Mouse (Mus musculus): ENCODE data around the gene Ccnt1. TPM values are rescaled to one million over a fixed set of nuclear protein-coding genes. Genes with fewer than 3 reads are reported as not detected.
A peak's percentile ranks its signal among the peaks of the same experiment; 100 is the strongest.

Ccnt1 gene
- polyA plus RNA-seq, 1 experiment from 2014 or later = 65.8 TPM

GRCm38 (mm10) chr15:98568256-98569033 is 2.3 kb downstream of the Ccnt1 start:
- Histone ChIP-seq H3K27me3 (replicated peaks) (no peaks in the 10 kb centered on the region), H3K4me2 (replicated peaks) (peak overlapping the region; percentile 64), H3K4me1 (peaks cover 26% of the 10 kb centered on the region), H3K4me3 (peak overlapping the region; percentile 93), H3K9me3 (no peaks in the 10 kb centered on the region), H3K9ac (peak overlapping the region; percentile 89), H3K27ac (peak overlapping the region; percentile 77), H3K36me3 (peaks cover 3% of the 10 kb centered on the region; the same call in 1 of the 2 replicates)
- 11% methylated on average over 22 of the region's 22 CpGs for WGBS
- ATAC-seq (ENCODE audit: low FRiP score, low read depth) = peak; percentile 51

DNA sequence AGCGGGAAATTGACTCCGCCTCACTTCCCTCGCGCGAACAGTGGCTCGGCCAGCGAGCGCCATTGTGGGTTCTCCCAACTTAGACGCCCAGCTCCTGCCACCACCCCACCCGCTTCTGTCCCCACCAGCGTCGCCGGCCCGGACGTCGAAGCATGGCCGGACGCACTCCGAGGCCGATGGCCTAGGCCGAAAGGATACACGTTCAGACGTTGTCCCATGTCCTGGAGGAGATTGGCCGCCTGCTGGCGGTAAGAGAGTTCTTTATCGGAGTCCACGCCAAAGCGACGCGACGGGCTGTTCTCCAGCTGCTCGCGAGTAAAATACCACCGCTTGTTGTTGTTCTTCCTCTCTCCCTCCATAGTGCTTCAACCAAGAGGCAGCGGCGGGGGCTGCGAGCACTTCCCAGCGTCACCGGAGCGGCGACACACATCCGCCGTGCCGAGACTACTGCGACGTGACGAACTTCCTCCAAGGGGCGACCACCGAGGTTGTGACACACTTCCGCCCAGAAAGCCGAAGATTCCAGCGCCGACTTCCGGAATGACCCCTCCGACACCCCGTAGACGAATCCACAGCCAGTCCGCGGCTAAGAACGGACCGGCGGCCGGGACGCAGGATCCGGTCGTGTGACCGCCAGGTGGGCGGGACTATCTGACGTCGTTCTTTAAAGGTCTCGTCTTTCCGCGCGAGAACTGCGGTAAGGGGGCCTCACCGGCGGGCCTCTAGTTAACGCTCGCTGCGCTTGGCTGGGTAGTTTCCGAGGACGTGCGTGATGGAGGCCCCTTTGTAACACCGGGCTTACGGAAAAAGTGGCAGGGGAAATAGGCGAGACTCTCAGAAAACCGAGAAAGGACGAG is 3.2 kb downstream of the Ccnt1 start:
- H3K36me3 ChIP-seq = peaks cover 12% of the 10 kb centered on the region; the same call in 1 of the 2 replicates
- H3K27me3 ChIP-seq (replicated peaks) = no peaks in the 10 kb centered on the region
- H3K4me2 ChIP-seq (replicated peaks) = peak overlapping the region; percentile 88
- peak; percentile 98 for ATAC-seq (ENCODE audit: low FRiP score, low read depth)
- H3K27ac ChIP-seq = peak overlapping the region; percentile 77
- H3K9me3 ChIP-seq = no peaks in the 10 kb centered on the region
- under 1% methylated on average over 88 of the region's 88 CpGs for WGBS
- H3K4me1 ChIP-seq = peaks cover 26% of the 10 kb centered on the region
- H3K9ac ChIP-seq = peak overlapping the region; percentile 89
- peak overlapping the region; percentile 93 for H3K4me3 ChIP-seq

GRCm38 (mm10) chr15:98566973-98567277 is 3.8 kb downstream of the Ccnt1 start:
- WGBS = 2% methylated on average over 15 of the region's 15 CpGs
- no peak for ATAC-seq (ENCODE audit: low FRiP score, low read depth)
- Histone ChIP-seq H3K36me3 (peaks cover 12% of the 10 kb centered on the region; the same call in 1 of the 2 replicates), H3K9me3 (no peaks in the 10 kb centered on the region), H3K27me3 (replicated peaks) (no peaks in the 10 kb centered on the region), H3K4me3 (peak overlapping the region; percentile 93), H3K4me1 (peaks cover 26% of the 10 kb centered on the region), H3K27ac (peak overlapping the region; percentile 73), H3K4me2 (replicated peaks) (peak overlapping the region; percentile 88), H3K9ac (peak overlapping the region; percentile 82)

- Histone ChIP-seq H3K27ac (no peak overlapping the region), H3K36me3 (peaks cover 58% of the 10 kb centered on the region), H3K9ac (no peak overlapping the region), H3K4me3 (no peak overlapping the region), H3K4me2 (replicated peaks) (no peak overlapping the region), H3K4me1 (no peaks in the 10 kb centered on the region), H3K27me3 (replicated peaks) (no peaks in the 10 kb centered on the region), H3K9me3 (no peaks in the 10 kb centered on the region)
- 93% methylated on average over 5 of the region's 5 CpGs for WGBS
- ATAC-seq (ENCODE audit: low FRiP score, low read depth) = no peak
These were observed 13.5 kb downstream of the Ccnt1 start for GRCm38 (mm10) chr15:98557186-98557585.

GRCm38 (mm10) chr15:98555881-98556280 is 14.8 kb downstream of the Ccnt1 start:
- WGBS = 96% methylated on average over 4 of the region's 4 CpGs
- no peak overlapping the region for H3K27ac ChIP-seq
- no peaks in the 10 kb centered on the region for H3K9me3 ChIP-seq
- no peak for ATAC-seq (ENCODE audit: low FRiP score, low read depth)
- H3K4me2 ChIP-seq (replicated peaks) = no peak overlapping the region
- H3K36me3 ChIP-seq = peaks cover 67% of the 10 kb centered on the region
- no peaks in the 10 kb centered on the region for H3K4me1 ChIP-seq
- H3K27me3 ChIP-seq (replicated peaks) = no peaks in the 10 kb centered on the region
- no peak overlapping the region for H3K9ac ChIP-seq
- H3K4me3 ChIP-seq = no peak overlapping the region

DNA sequence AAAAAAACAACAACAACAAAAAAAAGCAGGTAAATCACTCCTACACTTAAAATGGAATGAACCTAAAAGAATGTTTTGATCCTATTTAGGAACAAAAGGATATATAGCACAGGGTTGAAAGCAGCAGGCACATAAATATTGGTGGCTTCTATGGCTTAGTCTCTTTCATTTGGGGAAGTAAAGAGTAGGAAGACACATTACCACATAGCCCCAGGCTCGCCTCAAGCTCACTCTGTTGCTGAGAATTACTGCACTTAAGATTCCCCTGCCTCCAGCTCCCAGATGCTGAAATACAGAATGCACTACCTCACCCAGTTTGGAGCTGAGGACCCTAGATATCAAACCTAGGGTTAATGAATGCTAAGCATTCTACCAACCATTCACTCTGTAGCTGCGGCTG is 18.0 kb downstream of the Ccnt1 start:
- Histone ChIP-seq H3K27ac (no peak overlapping the region), H3K4me1 (no peaks in the 10 kb centered on the region), H3K9ac (no peak overlapping the region), H3K27me3 (replicated peaks) (no peaks in the 10 kb centered on the region), H3K4me2 (replicated peaks) (no peak overlapping the region), H3K9me3 (no peaks in the 10 kb centered on the region), H3K36me3 (peaks cover 62% of the 10 kb centered on the region), H3K4me3 (no peak overlapping the region)
- WGBS = 89% methylated on average over 2 of the region's 2 CpGs
- ATAC-seq (ENCODE audit: low FRiP score, low read depth) = no peak

DNA sequence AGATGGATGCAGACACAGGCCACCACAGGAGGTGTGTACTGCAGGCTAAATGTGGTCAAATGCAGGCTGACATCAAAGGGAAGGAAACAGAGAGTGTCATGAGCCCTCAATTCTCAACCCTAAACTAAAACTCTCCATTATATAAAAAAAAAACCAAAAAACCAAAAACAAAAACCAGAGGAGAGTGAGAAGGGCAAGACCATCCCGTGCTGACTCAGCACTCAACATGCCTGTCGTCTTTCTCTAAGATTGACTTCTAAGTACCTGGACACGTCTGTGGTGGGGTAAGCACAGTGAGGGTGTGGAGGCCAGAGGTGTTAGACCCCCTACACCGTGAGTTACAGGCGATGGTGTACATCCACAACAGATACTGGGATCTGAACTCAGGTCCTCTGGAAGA is 23.9 kb downstream of the Ccnt1 start:
- H3K4me1 ChIP-seq = no peaks in the 10 kb centered on the region
- H3K36me3 ChIP-seq = peaks cover 82% of the 10 kb centered on the region
- 92% methylated on average over 5 of the region's 5 CpGs for WGBS
- no peak overlapping the region for H3K4me2 ChIP-seq (replicated peaks)
- no peaks in the 10 kb centered on the region for H3K9me3 ChIP-seq
- no peak overlapping the region for H3K4me3 ChIP-seq
- no peak overlapping the region for H3K27ac ChIP-seq
- no peaks in the 10 kb centered on the region for H3K27me3 ChIP-seq (replicated peaks)
- H3K9ac ChIP-seq = no peak overlapping the region
- ATAC-seq (ENCODE audit: low FRiP score, low read depth) = no peak

DNA sequence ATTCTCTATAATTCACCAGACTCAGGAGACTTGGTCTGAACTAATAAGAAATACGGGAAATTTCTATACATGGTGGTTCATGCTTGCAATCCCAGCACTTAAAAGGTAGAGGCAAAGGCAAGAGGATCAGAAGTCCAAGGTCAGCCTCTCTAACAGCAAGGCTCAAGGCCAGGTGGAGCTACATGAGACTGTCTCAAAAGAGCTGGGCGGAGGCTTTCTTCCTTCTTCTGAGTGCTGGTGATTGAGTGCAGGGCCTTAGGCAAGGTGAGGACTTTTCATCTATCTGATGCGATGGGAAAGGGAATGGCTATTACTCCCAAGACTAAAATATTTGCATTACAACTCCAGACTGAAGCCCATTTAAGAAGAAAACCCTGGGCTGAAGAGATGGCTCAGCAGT is 25.6 kb downstream of the Ccnt1 start:
- H3K36me3 ChIP-seq = peaks cover 75% of the 10 kb centered on the region

GRCm38 (mm10) chr15:98543341-98543740 is 27.4 kb downstream of the Ccnt1 start:
- Histone ChIP-seq H3K9me3 (no peaks in the 10 kb centered on the region), H3K36me3 (peaks cover 73% of the 10 kb centered on the region), H3K4me2 (replicated peaks) (no peak overlapping the region), H3K9ac (no peak overlapping the region), H3K27ac (no peak overlapping the region), H3K4me3 (no peak overlapping the region), H3K4me1 (no peaks in the 10 kb centered on the region), H3K27me3 (replicated peaks) (no peaks in the 10 kb centered on the region)
- 71% methylated on average over 4 of the region's 4 CpGs for WGBS
- no peak for ATAC-seq (ENCODE audit: low FRiP score, low read depth)

More for the DNA sequence above, 25.6 kb downstream of the Ccnt1 start:
- 93% methylated on average over 3 of the region's 3 CpGs for WGBS
- Histone ChIP-seq H3K27me3 (replicated peaks) (no peaks in the 10 kb centered on the region), H3K4me3 (no peak overlapping the region), H3K4me1 (no peaks in the 10 kb centered on the region), H3K9ac (no peak overlapping the region), H3K4me2 (replicated peaks) (no peak overlapping the region), H3K9me3 (no peaks in the 10 kb centered on the region), H3K27ac (no peak overlapping the region)
- ATAC-seq (ENCODE audit: low FRiP score, low read depth) = no peak

DNA sequence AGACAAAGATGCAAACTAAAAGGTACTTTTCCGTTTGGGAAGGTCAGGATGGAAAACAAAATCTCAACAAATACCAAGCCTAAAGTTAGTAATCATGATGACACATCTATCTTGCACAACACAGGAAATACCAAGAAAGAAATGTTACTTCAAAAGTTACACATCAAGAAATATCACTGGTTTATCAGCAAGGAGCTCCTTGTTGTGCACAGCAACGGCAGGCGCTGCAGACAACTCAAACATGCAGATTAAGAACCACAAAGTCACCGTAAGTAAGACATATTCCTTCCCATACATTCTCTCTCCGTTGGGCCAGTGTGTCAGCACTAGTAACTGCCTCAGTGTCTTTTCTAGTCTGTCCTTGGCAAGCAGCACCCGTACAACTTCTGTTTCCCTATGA is 29.7 kb downstream of the Ccnt1 start:
- H3K36me3 ChIP-seq = peaks cover 54% of the 10 kb centered on the region
- no peaks in the 10 kb centered on the region for H3K27me3 ChIP-seq (replicated peaks)
- no peak overlapping the region for H3K27ac ChIP-seq
- no peak for ATAC-seq (ENCODE audit: low FRiP score, low read depth)
- no peaks in the 10 kb centered on the region for H3K4me1 ChIP-seq
- WGBS = 93% methylated on average over 6 of the region's 6 CpGs
- H3K4me2 ChIP-seq (replicated peaks) = no peak overlapping the region
- no peak overlapping the region for H3K4me3 ChIP-seq
- H3K9ac ChIP-seq = no peak overlapping the region
- no peaks in the 10 kb centered on the region for H3K9me3 ChIP-seq

DNA sequence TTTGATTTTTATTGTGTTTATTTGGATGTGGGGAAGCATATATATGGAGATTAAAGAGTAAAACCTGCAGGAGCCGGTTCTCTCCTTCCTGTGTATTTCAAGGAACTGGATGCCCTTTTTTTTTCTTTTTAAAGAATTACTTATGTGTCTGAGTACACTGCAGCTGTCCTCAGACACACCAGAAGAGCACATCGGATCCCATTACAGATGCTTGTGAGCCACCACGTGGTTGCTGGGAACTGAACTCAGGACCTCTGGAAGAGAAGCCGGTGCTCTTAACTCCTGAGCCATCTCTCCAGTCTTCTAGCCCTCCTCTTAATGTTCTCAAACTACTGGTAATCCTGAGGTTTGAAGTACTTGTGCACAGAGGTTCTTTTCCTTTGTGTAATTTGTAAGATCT is 32.8 kb downstream of the Ccnt1 start:
- no peak overlapping the region for H3K4me2 ChIP-seq (replicated peaks)
- 80% methylated on average over 4 of the region's 4 CpGs for WGBS
- no peaks in the 10 kb centered on the region for H3K27me3 ChIP-seq (replicated peaks)
- H3K36me3 ChIP-seq = peaks cover 23% of the 10 kb centered on the region
- H3K4me3 ChIP-seq = no peak overlapping the region
- ATAC-seq (ENCODE audit: low FRiP score, low read depth) = no peak
- peaks cover under 1% of the 10 kb centered on the region; the same call in 1 of the 2 replicates for H3K4me1 ChIP-seq
- no peaks in the 10 kb centered on the region for H3K9me3 ChIP-seq
- H3K9ac ChIP-seq = no peak overlapping the region
- no peak overlapping the region for H3K27ac ChIP-seq

DNA sequence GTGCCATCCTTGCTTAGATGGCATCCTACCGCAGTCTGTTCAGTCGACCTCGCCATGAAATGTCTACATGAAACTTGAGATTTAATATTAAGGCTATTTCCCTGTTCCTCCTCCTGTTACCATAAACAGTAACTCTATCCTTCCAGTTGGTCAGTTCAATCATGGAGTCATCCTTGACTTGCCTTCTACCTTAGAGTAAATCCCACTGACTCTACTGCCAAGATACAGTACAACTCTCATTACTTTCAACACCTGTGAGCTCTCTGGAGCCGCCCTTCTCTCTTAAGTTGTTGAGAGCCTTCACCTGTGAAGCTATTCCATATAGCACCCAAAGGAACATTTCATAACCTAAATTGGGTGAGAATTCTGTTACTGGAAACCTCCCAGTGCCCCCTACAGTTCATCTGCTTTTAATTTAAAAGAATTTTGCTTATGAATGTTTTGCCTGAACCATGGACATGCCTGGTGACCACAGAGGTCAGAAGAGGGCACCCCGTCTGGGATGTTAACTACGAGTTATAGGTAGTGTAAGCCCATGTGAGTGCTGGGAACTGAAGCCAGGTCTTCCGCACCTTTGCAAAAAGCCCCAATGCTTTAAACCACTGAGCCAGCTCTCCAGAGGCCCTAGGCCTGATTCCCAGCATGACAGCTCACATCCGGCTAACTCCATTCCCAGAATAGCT is 33.8 kb downstream of the Ccnt1 start:
- Histone ChIP-seq H3K4me2 (replicated peaks) (no peak overlapping the region), H3K9me3 (no peaks in the 10 kb centered on the region), H3K27me3 (replicated peaks) (no peaks in the 10 kb centered on the region), H3K9ac (no peak overlapping the region), H3K4me3 (no peak overlapping the region), H3K36me3 (peaks cover 15% of the 10 kb centered on the region), H3K4me1 (peaks cover 9% of the 10 kb centered on the region), H3K27ac (no peak overlapping the region)
- no peak for ATAC-seq (ENCODE audit: low FRiP score, low read depth)
- 89% methylated on average over 8 of the region's 8 CpGs for WGBS
